ENCODE assay signal across 9 mouse cellular contexts in genomic region chr5:123364302-123364971, GRCm38 (mm10). TPM values are rescaled to one million over a fixed set of nuclear protein-coding genes. Genes with fewer than 3 reads are reported as not detected.
DNase-seq lines count a peak whose midpoint lies in the region; ATAC-seq lines count a peak whose summit lies in the region.
"Had no signal": no experiment of that assay in that cellular context is flagged by ENCODE, and none has a peak within 500 bp of the region (broad histone marks: within the 10 kb centered on the region; RNA-seq: fewer than 3 reads in every experiment).

No protein-coding gene starts in this region.

- 0 out of 2 replicates have a peak overlapping the region, but pooled peaks have one; percentile 23 for H3K9ac ChIP-seq in heart, embryonic 12.5 days
- H3K9ac ChIP-seq in limb, embryonic 13.5 days: no peak overlapping the region
- no peak overlapping the region for H3K9ac ChIP-seq in liver, embryonic 12.5 days
- H3K9ac ChIP-seq: hindbrain, embryonic 15.5 days had no signal

- peaks cover 72% of the 10 kb centered on the region for H3K36me3 ChIP-seq in heart, embryonic 12.5 days
- peaks cover 92% of the 10 kb centered on the region for H3K36me3 ChIP-seq in limb, embryonic 13.5 days
- peaks cover 88% of the 10 kb centered on the region for H3K36me3 ChIP-seq in liver, embryonic 12.5 days

- no peak overlapping the region for H3K4me3 ChIP-seq in heart, embryonic 12.5 days
- no peak overlapping the region for H3K4me3 ChIP-seq in limb, embryonic 13.5 days
- no peak overlapping the region for H3K4me3 ChIP-seq in liver, embryonic 12.5 days
- H3K4me3 ChIP-seq: hindbrain, embryonic 15.5 days had no signal

- H3K27me3 ChIP-seq in heart, embryonic 12.5 days (replicated peaks): no peaks in the 10 kb centered on the region
- no peaks in the 10 kb centered on the region for H3K27me3 ChIP-seq in limb, embryonic 13.5 days
- H3K27me3 ChIP-seq in liver, embryonic 12.5 days (replicated peaks): no peaks in the 10 kb centered on the region
- H3K27me3 ChIP-seq: hindbrain, embryonic 15.5 days had no signal

- peak overlapping the region; percentile 92 for H3K27ac ChIP-seq in heart, embryonic 12.5 days (ENCODE audit: poor library complexity, severe bottlenecking)
- no peak overlapping the region for H3K27ac ChIP-seq in limb, embryonic 13.5 days
- no peak overlapping the region for H3K27ac ChIP-seq in liver, embryonic 12.5 days
- H3K27ac ChIP-seq: hindbrain, embryonic 15.5 days had no signal

- H3K4me1 ChIP-seq in heart, embryonic 12.5 days (replicated peaks): peaks cover 19% of the 10 kb centered on the region
- no peaks in the 10 kb centered on the region for H3K4me1 ChIP-seq in limb, embryonic 13.5 days
- no peaks in the 10 kb centered on the region for H3K4me1 ChIP-seq in liver, embryonic 12.5 days
- H3K4me1 ChIP-seq: hindbrain, embryonic 15.5 days had no signal

- 0 out of 2 replicates have a peak overlapping the region, but pooled peaks have one; percentile 6 for H3K4me2 ChIP-seq in heart, embryonic 12.5 days
- no peak overlapping the region for H3K4me2 ChIP-seq in limb, embryonic 13.5 days (replicated peaks)
- no peak overlapping the region for H3K4me2 ChIP-seq in liver, embryonic 12.5 days
- H3K4me2 ChIP-seq: hindbrain, embryonic 15.5 days had no signal

- ATAC-seq in heart, embryonic 12.5 days (ENCODE audit: insufficient number of reproducible peaks, low FRiP score): peak; percentile 40; the same call in 1 of the 2 replicates
- peak; percentile 81 for ATAC-seq in limb, embryonic 13.5 days (ENCODE audit: low FRiP score, low read depth)
- ATAC-seq in granulocyte monocyte progenitor cell, adult 5-6 weeks (replicated peaks; ENCODE audit: poor library complexity, severe bottlenecking): no peak
- ATAC-seq in liver, embryonic 12.5 days: no peak
- ATAC-seq: activated CD4-positive, CD25-positive, alpha-beta regulatory T cell, adult 4 months had no signal

- DNase-seq in Muller cell, postnatal 12 days (ENCODE audit: inconsistent ontology term): peak; percentile 68
- peak; percentile 61 for DNase-seq in cerebellum, adult 11 months
- no peak for DNase-seq in left cerebral cortex, adult 18-20 months (ENCODE audit: low spot score in 2 of 2)

- 63% methylated on average over 11 of the region's 11 CpGs for WGBS in heart, embryonic 12.5 days
- 83% methylated on average over 11 of the region's 11 CpGs for WGBS in limb, embryonic 13.5 days
- 86% methylated on average over 11 of the region's 11 CpGs for WGBS in liver, embryonic 12.5 days (ENCODE audit: insufficient replicate concordance)

- no peaks in the 10 kb centered on the region for H3K9me3 ChIP-seq in heart, embryonic 12.5 days (replicated peaks)
- H3K9me3 ChIP-seq in limb, embryonic 13.5 days: no peaks in the 10 kb centered on the region
- no peaks in the 10 kb centered on the region for H3K9me3 ChIP-seq in liver, embryonic 12.5 days (replicated peaks)
- H3K9me3 ChIP-seq: hindbrain, embryonic 15.5 days had no signal

RNA-seq across cellular contexts. Expression of gene Bcl7a, which starts 20.8 kb away (rescaled TPM):
- 16.3 and 16.6 TPM in 2 replicates for polyA plus RNA-seq in heart, embryonic 12.5 days (2016; fragmentation: Nextera tagmentation; extraction: Ambion mirVana)
- 31.2 and 33.1 TPM in 2 replicates for polyA plus RNA-seq in limb, embryonic 13.5 days (2015; fragmentation: Nextera tagmentation; extraction: Ambion mirVana)
- 27.5 and 29.4 TPM in 2 replicates for total RNA-seq in granulocyte monocyte progenitor cell, adult 5-6 weeks (2014; fragmentation: Nextera tagmentation)
- 11.0 and 17.4 TPM in 2 replicates for total RNA-seq in granulocyte monocyte progenitor cell, adult 5-6 weeks (2017)
- 10 to 100 TPM; 66.3 to 70.1 TPM for total RNA-seq in left cerebral cortex, adult 18-20 months (2021)
- polyA plus RNA-seq in liver, embryonic 12.5 days (2016; fragmentation: Nextera tagmentation; extraction: Ambion mirVana): 11.7 and 12.7 TPM in 2 replicates

RNA-seq across cellular contexts. Expression of gene Mlxip, which starts 30.2 kb away (rescaled TPM):
- 14.2 TPM in 2 replicates for polyA plus RNA-seq in heart, embryonic 12.5 days (2016; fragmentation: Nextera tagmentation; extraction: Ambion mirVana)
- polyA plus RNA-seq in limb, embryonic 13.5 days (2015; fragmentation: Nextera tagmentation; extraction: Ambion mirVana): 13.9 and 15.1 TPM in 2 replicates
- 46.9 and 52.3 TPM in 2 replicates for total RNA-seq in granulocyte monocyte progenitor cell, adult 5-6 weeks (2014; fragmentation: Nextera tagmentation)
- total RNA-seq in granulocyte monocyte progenitor cell, adult 5-6 weeks (2017): 11.1 and 11.9 TPM in 2 replicates
- 10 to 100 TPM; 16.0 to 16.8 TPM for total RNA-seq in left cerebral cortex, adult 18-20 months (2021)
- polyA plus RNA-seq in liver, embryonic 12.5 days (2016; fragmentation: Nextera tagmentation; extraction: Ambion mirVana): 6.7 and 7.0 TPM in 2 replicates

Comparison
In these comparisons a context has a peak if more than half of its experiments do, and no peak if none do; other contexts are left out.
1. DNase-seq: peak in Muller cell, postnatal 12 days (single experiment) and cerebellum, adult 11 months (single experiment); none in left cerebral cortex, adult 18-20 months (0 of 2).
2. ATAC-seq: peak in heart, embryonic 12.5 days (single experiment) and limb, embryonic 13.5 days (single experiment); none in granulocyte monocyte progenitor cell, adult 5-6 weeks (single experiment) and liver, embryonic 12.5 days (single experiment).